Comparison of ENCODE assay signal across 15 mouse cellular contexts in the genomic region with DNA sequence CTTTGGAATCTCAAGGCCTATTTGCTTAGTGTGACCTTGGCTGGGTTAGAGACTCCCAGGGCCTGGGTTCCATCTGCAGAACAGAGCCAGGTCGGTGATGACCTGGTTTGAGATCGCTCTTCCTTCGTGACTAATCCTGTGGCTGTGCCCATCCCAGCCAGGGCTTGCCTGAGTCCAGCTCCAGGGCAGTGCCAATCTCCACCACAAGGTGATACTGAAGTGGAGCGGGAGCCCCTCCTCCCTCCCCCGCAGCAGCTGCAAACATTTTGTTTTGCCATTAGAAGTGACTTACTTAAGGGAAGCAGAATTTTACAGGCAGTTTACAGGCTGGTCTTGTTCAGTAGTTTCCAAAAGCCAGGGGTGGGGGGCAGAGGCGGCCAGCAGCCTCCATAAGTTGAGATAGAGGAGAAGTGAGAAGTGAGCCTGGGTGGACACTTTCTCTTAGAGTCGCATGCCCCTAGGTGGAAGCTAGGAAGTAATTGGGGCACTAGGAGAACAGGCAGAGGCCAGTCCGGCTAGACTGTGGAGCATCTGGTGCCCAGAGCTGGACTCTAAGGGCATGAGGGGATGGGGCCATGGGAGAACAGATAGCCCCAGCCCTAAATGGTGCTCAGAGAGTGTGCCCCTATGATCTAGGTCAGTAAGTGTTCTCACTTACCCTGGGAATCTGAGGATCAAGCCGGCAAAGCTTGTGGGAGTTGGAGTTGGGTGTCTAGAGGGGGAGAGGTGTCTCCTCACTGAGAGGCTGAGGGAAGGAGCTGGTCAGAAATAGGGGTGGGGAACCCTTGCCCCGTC. TPM values are rescaled to one million over a fixed set of nuclear protein-coding genes. Genes with fewer than 3 reads are reported as not detected.
DNase-seq lines count a peak whose midpoint lies in the region; ATAC-seq and TF ChIP-seq lines count a peak whose summit lies in the region.
"Had no signal": no experiment of that assay in that cellular context is flagged by ENCODE, and none has a peak within 500 bp of the region (broad histone marks: within the 10 kb centered on the region; RNA-seq: fewer than 3 reads in every experiment).

No protein-coding gene starts in this region.

- no peak overlapping the region for H3K9ac ChIP-seq in kidney, postnatal 0 days (ENCODE audit: low read depth, low read length)
- H3K9ac ChIP-seq: forebrain, embryonic 13.5 days; midbrain, embryonic 13.5 days had no signal

- intact Hi-C loops in heart, postnatal 36 days (cut with DNase I), result no loop called here

- TF ChIP-seq POLR2A in kidney, adult 2 months (IDR thresholded peaks at IDR 0.05; ENCODE audit: low read depth, low read length), result no peak

- H3K27me3 ChIP-seq in kidney, postnatal 0 days (ENCODE audit: insufficient read depth, low read length), result peaks cover 67% of the 10 kb centered on the region
- peaks cover 22% of the 10 kb centered on the region for H3K27me3 ChIP-seq in kidney, adult 2 months (replicated peaks; ENCODE audit: control insufficient read depth, insufficient read depth, low read length)
- peaks cover 84% of the 10 kb centered on the region for H3K27me3 ChIP-seq in limb, embryonic 10.5 days (ENCODE audit: low read depth, poor library complexity, severe bottlenecking)

- no peak overlapping the region for H3K27ac ChIP-seq in kidney, postnatal 0 days
- no peak overlapping the region for H3K27ac ChIP-seq in kidney, adult 2 months (ENCODE audit: insufficient read depth, low read depth, low read length)
- peak overlapping the region; percentile 90 for H3K27ac ChIP-seq in limb, embryonic 10.5 days
- H3K27ac ChIP-seq: forebrain, embryonic 13.5 days; midbrain, embryonic 13.5 days had no signal

- TF ChIP-seq CTCF in kidney, postnatal 0 days (IDR thresholded peaks at IDR 0.05; ENCODE audit: low read depth), result peak; percentile 37
- TF ChIP-seq CTCF in kidney, adult 2 months (conservative IDR thresholded peaks at IDR 0.05; ENCODE audit: insufficient read depth, insufficient read length, low read depth, low read length), result no peak

- no peak overlapping the region for H3K4me2 ChIP-seq in kidney, postnatal 0 days (ENCODE audit: low read length)
- H3K4me2 ChIP-seq: forebrain, embryonic 13.5 days had no signal

- 12% methylated on average over 10 of the region's 10 CpGs for WGBS in kidney, postnatal 0 days
- 22% methylated on average over 10 of the region's 10 CpGs for WGBS in kidney, adult 2 months
- WGBS in limb, embryonic 10.5 days, result 7% methylated on average over 10 of the region's 10 CpGs

- ATAC-seq in kidney, postnatal 0 days (replicated peaks; ENCODE audit: low FRiP score, low read depth), result no peak; the same call in 1 of the 2 replicates

- H3K9me3 ChIP-seq in kidney, postnatal 0 days (replicated peaks; ENCODE audit: low read length), result no peaks in the 10 kb centered on the region
- H3K9me3 ChIP-seq in limb, embryonic 10.5 days (replicated peaks), result no peaks in the 10 kb centered on the region
- H3K9me3 ChIP-seq: forebrain, embryonic 13.5 days; midbrain, embryonic 13.5 days had no signal

- peak; percentile 46 for DNase-seq in kidney, postnatal 0 days (ENCODE audit: low spot score)
- no peak for DNase-seq in kidney, adult 2 months
- DNase-seq in 3T3-L1 (ENCODE audit: low read depth, low spot score) (peak; percentile 15), MN1 (ENCODE audit: low spot score) (peak; percentile 37)
- peak; percentile 51 for DNase-seq in limb, embryonic 10.5 days (ENCODE audit: low spot score)
- DNase-seq in ovary, postnatal 14 days (ENCODE audit: low spot score), result no peak
- no peak for DNase-seq in heart, postnatal 36 days
- DNase-seq: gastrocnemius, postnatal 36 days had no signal

- no peaks in the 10 kb centered on the region; the same call in 1 of the 2 replicates for H3K4me1 ChIP-seq in kidney, postnatal 0 days (replicated peaks; ENCODE audit: insufficient read depth, low read length)
- no peaks in the 10 kb centered on the region for H3K4me1 ChIP-seq in kidney, adult 2 months (ENCODE audit: control insufficient read depth, insufficient read depth, low read length)
- H3K4me1 ChIP-seq in limb, embryonic 10.5 days, result peaks cover 47% of the 10 kb centered on the region

- no peak overlapping the region for H3K4me3 ChIP-seq in kidney, postnatal 0 days (replicated peaks; ENCODE audit: low read depth, low read length)
- no peak overlapping the region for H3K4me3 ChIP-seq in kidney, adult 2 months (ENCODE audit: insufficient read depth, low read depth, low read length)
- peak overlapping the region; percentile 56 for H3K4me3 ChIP-seq in limb, embryonic 10.5 days
- H3K4me3 ChIP-seq: forebrain, embryonic 13.5 days had no signal

- H3K36me3 ChIP-seq in kidney, postnatal 0 days (ENCODE audit: insufficient read depth, low read length), result no peaks in the 10 kb centered on the region
- no peaks in the 10 kb centered on the region for H3K36me3 ChIP-seq in kidney, adult 2 months (ENCODE audit: control insufficient read depth, insufficient read depth, low read length)
- H3K36me3 ChIP-seq in limb, embryonic 10.5 days, result peaks cover 31% of the 10 kb centered on the region; the same call in 1 of the 2 replicates
- H3K36me3 ChIP-seq: midbrain, embryonic 13.5 days had no signal

RNA-seq across cellular contexts. Expression of a gene that starts 11.6 kb away (rescaled TPM):
- polyA plus RNA-seq in kidney, postnatal 0 days (2015; fragmentation: Nextera tagmentation; extraction: Ambion mirVana), result 0.08 TPM in 1 of 2 replicates, not detected in the other
- polyA plus RNA-seq in kidney, adult 2 months (2012; rRNA removed), result 0.03 and 0.05 TPM in 2 replicates
- 77.9 and 151 TPM in 2 replicates for polyA plus RNA-seq in limb, embryonic 10.5 days (2016; fragmentation: Nextera tagmentation; extraction: Ambion mirVana)
- total RNA-seq in heart, postnatal 36 days (2021), result not detected
- total RNA-seq: hematopoietic stem cell, adult 5-6 weeks; left cerebral cortex, postnatal 25 days had no signal
- polyA plus RNA-seq: forebrain, embryonic 13.5 days; spleen, adult 2 months had no signal

RNA-seq across cellular contexts. Expression of a gene that starts 40.0 kb away (rescaled TPM):
- polyA plus RNA-seq in kidney, postnatal 0 days (2015; fragmentation: Nextera tagmentation; extraction: Ambion mirVana), result 0.10 and 0.14 TPM in 2 replicates
- 0.19 and 0.30 TPM in 2 replicates for polyA plus RNA-seq in kidney, adult 2 months (2012; rRNA removed)
- polyA plus RNA-seq in limb, embryonic 10.5 days (2016; fragmentation: Nextera tagmentation; extraction: Ambion mirVana), result 0.25 TPM in 1 of 2 replicates, not detected in the other
- total RNA-seq in heart, postnatal 36 days (2021), result not detected
- total RNA-seq: ES-E14 had no signal
- polyA plus RNA-seq: lung, embryonic 16.5 days had no signal

Comparison
In these comparisons a context has a peak if more than half of its experiments do, and no peak if none do; other contexts are left out.
1. DNase-seq: peak in kidney, postnatal 0 days (single experiment), 3T3-L1 (single experiment), MN1 (single experiment) and limb, embryonic 10.5 days (single experiment); none in kidney, adult 2 months (single experiment), ovary, postnatal 14 days (single experiment) and heart, postnatal 36 days (0 of 2).
2. RNA of a gene that starts 11.6 kb away (polyA plus RNA-seq): 77.9 to 151 TPM in limb, embryonic 10.5 days; 0.08 TPM in kidney, postnatal 0 days and 0.03 to 0.05 TPM in kidney, adult 2 months; every median in the first group is over 10 times any median in the second.